ENCODE assay signal across 14 mouse cellular contexts in the genomic region with DNA sequence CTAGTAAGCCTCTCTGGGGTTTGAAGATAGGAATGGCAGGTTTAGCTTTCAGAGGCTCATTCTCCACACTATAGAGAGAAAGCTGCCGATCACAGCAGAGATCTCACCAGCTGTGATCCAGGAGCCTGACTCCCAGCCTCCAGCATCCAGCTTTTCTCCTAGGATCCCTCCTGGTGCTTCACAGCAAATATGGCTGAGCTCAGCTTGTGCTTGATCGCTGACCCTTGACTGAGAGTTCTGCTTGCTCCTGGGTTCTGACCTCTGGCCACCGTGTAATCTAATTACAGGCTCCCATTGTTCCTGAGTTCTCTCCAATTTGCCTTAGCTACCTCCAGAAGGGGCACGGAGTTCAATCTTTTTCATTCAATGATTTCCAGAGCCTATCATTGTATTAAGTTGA.
DNase-seq lines count a peak whose midpoint lies in the region; ATAC-seq lines count a peak whose summit lies in the region.
"Had no signal": no experiment of that assay in that cellular context is flagged by ENCODE, and none has a peak within 500 bp of the region (broad histone marks: within the 10 kb centered on the region; RNA-seq: fewer than 3 reads in every experiment).

No protein-coding gene starts in this region.

- peaks cover 19% of the 10 kb centered on the region for H3K4me1 ChIP-seq in midbrain, embryonic 11.5 days (ENCODE audit: control insufficient read depth, insufficient read depth, low read length)
- peaks cover 4% of the 10 kb centered on the region for H3K4me1 ChIP-seq in midbrain, embryonic 16.5 days (ENCODE audit: control insufficient read depth, insufficient read depth, low read length)

- H3K36me3 ChIP-seq in midbrain, embryonic 11.5 days (ENCODE audit: control insufficient read depth, insufficient read depth, low read length) = no peaks in the 10 kb centered on the region
- H3K36me3 ChIP-seq in midbrain, embryonic 16.5 days (ENCODE audit: control insufficient read depth, insufficient read depth, low read length) = no peaks in the 10 kb centered on the region
- H3K36me3 ChIP-seq: heart, embryonic 15.5 days; hindbrain, embryonic 15.5 days; neural tube, embryonic 12.5 days had no signal

- H3K4me3 ChIP-seq in midbrain, embryonic 11.5 days (ENCODE audit: low read depth, low read length) = no peak overlapping the region
- H3K4me3 ChIP-seq in midbrain, embryonic 16.5 days (ENCODE audit: low read depth, low read length) = no peak overlapping the region
- H3K4me3 ChIP-seq: heart, embryonic 15.5 days; hindbrain, embryonic 15.5 days; neural tube, embryonic 12.5 days had no signal

- ATAC-seq in midbrain, embryonic 11.5 days (ENCODE audit: low FRiP score) = peak; percentile 75
- ATAC-seq in midbrain, embryonic 16.5 days = no peak
- ATAC-seq: lung, postnatal 0 days had no signal

- no peaks in the 10 kb centered on the region for H3K9me3 ChIP-seq in midbrain, embryonic 11.5 days (ENCODE audit: control insufficient read depth, low read length)
- no peaks in the 10 kb centered on the region for H3K9me3 ChIP-seq in midbrain, embryonic 16.5 days (replicated peaks; ENCODE audit: control insufficient read depth, low read length, poor library complexity, severe bottlenecking)
- H3K9me3 ChIP-seq: heart, embryonic 15.5 days; hindbrain, embryonic 15.5 days; neural tube, embryonic 12.5 days had no signal

- no peak overlapping the region for H3K27ac ChIP-seq in midbrain, embryonic 11.5 days (ENCODE audit: low read depth, low read length)
- no peak overlapping the region for H3K27ac ChIP-seq in midbrain, embryonic 16.5 days (ENCODE audit: low read length)
- H3K27ac ChIP-seq: heart, embryonic 15.5 days; hindbrain, embryonic 15.5 days; neural tube, embryonic 12.5 days had no signal

- no peak overlapping the region for H3K4me2 ChIP-seq in midbrain, embryonic 11.5 days
- no peak overlapping the region for H3K4me2 ChIP-seq in midbrain, embryonic 16.5 days (ENCODE audit: low read length)
- H3K4me2 ChIP-seq: heart, embryonic 15.5 days; hindbrain, embryonic 15.5 days; liver, embryonic 11.5 days; neural tube, embryonic 12.5 days had no signal

- peak; percentile 92 for DNase-seq in midbrain, embryonic 11.5 days (ENCODE audit: low spot score, missing footprints)
- DNase-seq in kidney, adult 11 months = peak; percentile 75
- peak; percentile 69 for DNase-seq in kidney, postnatal 14 days
- no peak for DNase-seq in lung, postnatal 36 days
- DNase-seq in adrenal gland, adult 18-20 months (ENCODE audit: low spot score in 2 of 2) = no peak
- DNase-seq in cerebellum, adult 8-10 months = no peak
- DNase-seq: gastrocnemius, postnatal 36 days; midbrain, embryonic 14.5 days had no signal

- no peaks in the 10 kb centered on the region; the same call in 1 of the 2 replicates for H3K27me3 ChIP-seq in midbrain, embryonic 11.5 days (ENCODE audit: control insufficient read depth, insufficient read depth, low read length)
- no peaks in the 10 kb centered on the region for H3K27me3 ChIP-seq in midbrain, embryonic 16.5 days (ENCODE audit: control insufficient read depth, insufficient read depth, low read depth, low read length)
- H3K27me3 ChIP-seq: heart, embryonic 15.5 days; hindbrain, embryonic 15.5 days; neural tube, embryonic 12.5 days had no signal

- WGBS in midbrain, embryonic 11.5 days = 1% methylated on average over 4 of the region's 4 CpGs
- 7% methylated on average over 4 of the region's 4 CpGs for WGBS in midbrain, embryonic 16.5 days

- no peak overlapping the region for H3K9ac ChIP-seq in midbrain, embryonic 11.5 days (ENCODE audit: low read length)
- H3K9ac ChIP-seq in midbrain, embryonic 16.5 days (ENCODE audit: low read depth, low read length) = no peak overlapping the region
- H3K9ac ChIP-seq: heart, embryonic 15.5 days; hindbrain, embryonic 15.5 days; neural tube, embryonic 12.5 days had no signal

Comparison
In these comparisons a context has a peak if more than half of its experiments do, and no peak if none do; other contexts are left out.
1. DNase-seq: peak in midbrain, embryonic 11.5 days (single experiment), kidney, adult 11 months (single experiment) and kidney, postnatal 14 days (single experiment); none in lung, postnatal 36 days (single experiment), adrenal gland, adult 18-20 months (0 of 2) and cerebellum, adult 8-10 months (single experiment).